Mouse (Mus musculus): Measurements from ENCODE around the gene Prrg4. TPM values are rescaled to one million over a fixed set of nuclear protein-coding genes. Genes with fewer than 3 reads are reported as not detected.
"Not testable (repeated sequence)": the region's sequence is repeated elsewhere in the genome, so short reads cannot be mapped to it uniquely, and the experiment has no call there.

Gene Prrg4
- polyA plus RNA-seq, 1 experiment from 2014 or later = 2.9 TPM

- H3K36me3 ChIP-seq (ENCODE audit: control insufficient read depth, insufficient read depth, low read length) = no peaks in the 10 kb centered on the region
- H3K27ac ChIP-seq (ENCODE audit: low read depth, low read length) = no peak overlapping the region
- H3K4me3 ChIP-seq (ENCODE audit: low read length) = peak overlapping the region; percentile 57
- H3K27me3 ChIP-seq (ENCODE audit: control insufficient read depth, insufficient read depth, low read length) = peaks cover 4% of the 10 kb centered on the region; the same call in 1 of the 2 replicates
- WGBS = 42% methylated on average over 16 of the region's 16 CpGs
- H3K9ac ChIP-seq (ENCODE audit: low read depth, low read length) = peak overlapping the region; percentile 60; the same call in 1 of the 2 replicates
- no peaks in the 10 kb centered on the region for H3K4me1 ChIP-seq (ENCODE audit: control insufficient read depth, insufficient read depth, low read length)
- H3K9me3 ChIP-seq (ENCODE audit: control insufficient read depth, low read length) = no peaks in the 10 kb centered on the region
- peak overlapping the region; percentile 99 for H3K4me2 ChIP-seq (replicated peaks; ENCODE audit: low read depth, low read length)
- no peak for ATAC-seq (ENCODE audit: low FRiP score, low TSS enrichment)
These were observed 1.2 kb downstream of the Prrg4 start for GRCm38 (mm10) chr2:104848235-104849161.

GRCm38 (mm10) chr2:104847645-104848044 lies 2.0 kb downstream of the Prrg4 start:
- Histone ChIP-seq H3K4me3 (ENCODE audit: low read length) (no peak overlapping the region), H3K27ac (ENCODE audit: low read depth, low read length) (no peak overlapping the region), H3K27me3 (ENCODE audit: control insufficient read depth, insufficient read depth, low read length) (peaks cover 4% of the 10 kb centered on the region; the same call in 1 of the 2 replicates), H3K9ac (ENCODE audit: low read depth, low read length) (no peak overlapping the region), H3K4me1 (ENCODE audit: control insufficient read depth, insufficient read depth, low read length) (no peaks in the 10 kb centered on the region), H3K4me2 (replicated peaks; ENCODE audit: low read depth, low read length) (no peak overlapping the region), H3K36me3 (ENCODE audit: control insufficient read depth, insufficient read depth, low read length) (no peaks in the 10 kb centered on the region), H3K9me3 (ENCODE audit: control insufficient read depth, low read length) (no peaks in the 10 kb centered on the region)
- WGBS = 50% methylated on average over 2 of the region's 2 CpGs
- ATAC-seq (ENCODE audit: low FRiP score, low TSS enrichment) = no peak

- Histone ChIP-seq H3K9ac (ENCODE audit: low read depth, low read length) (no peak overlapping the region), H3K9me3 (ENCODE audit: control insufficient read depth, low read length) (no peaks in the 10 kb centered on the region), H3K4me2 (replicated peaks; ENCODE audit: low read depth, low read length) (no peak overlapping the region), H3K4me1 (ENCODE audit: control insufficient read depth, insufficient read depth, low read length) (no peaks in the 10 kb centered on the region), H3K27me3 (ENCODE audit: control insufficient read depth, insufficient read depth, low read length) (peaks cover 4% of the 10 kb centered on the region; the same call in 1 of the 2 replicates), H3K36me3 (ENCODE audit: control insufficient read depth, insufficient read depth, low read length) (no peaks in the 10 kb centered on the region), H3K27ac (ENCODE audit: low read depth, low read length) (no peak overlapping the region), H3K4me3 (ENCODE audit: low read length) (no peak overlapping the region)
- 49% methylated on average over 4 of the region's 4 CpGs for WGBS
- ATAC-seq (ENCODE audit: low FRiP score, low TSS enrichment) = no peak
These were observed 2.9 kb downstream of the Prrg4 start for GRCm38 (mm10) chr2:104846638-104847414.

GRCm38 (mm10) chr2:104842559-104842958 lies 7.1 kb downstream of the Prrg4 start:
- H3K36me3 ChIP-seq (ENCODE audit: control insufficient read depth, insufficient read depth, low read length) = no peaks in the 10 kb centered on the region
- no peaks in the 10 kb centered on the region; the same call in 1 of the 2 replicates for H3K9me3 ChIP-seq (ENCODE audit: control insufficient read depth, low read length)
- ATAC-seq (ENCODE audit: low FRiP score, low TSS enrichment) = no peak
- no peak overlapping the region for H3K4me3 ChIP-seq (ENCODE audit: low read length)
- H3K9ac ChIP-seq (ENCODE audit: low read depth, low read length) = no peak overlapping the region
- H3K4me1 ChIP-seq (ENCODE audit: control insufficient read depth, insufficient read depth, low read length) = no peaks in the 10 kb centered on the region
- no peak overlapping the region for H3K4me2 ChIP-seq (replicated peaks; ENCODE audit: low read depth, low read length)
- H3K27ac ChIP-seq (ENCODE audit: low read depth, low read length) = no peak overlapping the region
- H3K27me3 ChIP-seq (ENCODE audit: control insufficient read depth, insufficient read depth, low read length) = no peaks in the 10 kb centered on the region

- Histone ChIP-seq H3K27ac (ENCODE audit: low read depth, low read length) (no peak overlapping the region), H3K4me3 (ENCODE audit: low read length) (no peak overlapping the region), H3K9me3 (ENCODE audit: control insufficient read depth, low read length) (no peaks in the 10 kb centered on the region; the same call in 1 of the 2 replicates), H3K4me1 (ENCODE audit: control insufficient read depth, insufficient read depth, low read length) (no peaks in the 10 kb centered on the region), H3K36me3 (ENCODE audit: control insufficient read depth, insufficient read depth, low read length) (no peaks in the 10 kb centered on the region), H3K9ac (ENCODE audit: low read depth, low read length) (no peak overlapping the region), H3K4me2 (replicated peaks; ENCODE audit: low read depth, low read length) (no peak overlapping the region), H3K27me3 (ENCODE audit: control insufficient read depth, insufficient read depth, low read length) (no peaks in the 10 kb centered on the region)
- WGBS = 86% methylated on average over 7 of the region's 7 CpGs
- no peak for ATAC-seq (ENCODE audit: low FRiP score, low TSS enrichment)
These were observed 7.9 kb downstream of the Prrg4 start for GRCm38 (mm10) chr2:104841736-104842135.

GRCm38 (mm10) chr2:104840974-104841373 lies 8.7 kb downstream of the Prrg4 start:
- H3K9ac ChIP-seq (ENCODE audit: low read depth, low read length) = no peak overlapping the region
- no peaks in the 10 kb centered on the region for H3K36me3 ChIP-seq (ENCODE audit: control insufficient read depth, insufficient read depth, low read length)
- H3K27ac ChIP-seq (ENCODE audit: low read depth, low read length) = no peak overlapping the region
- ATAC-seq (ENCODE audit: low FRiP score, low TSS enrichment) = no peak
- H3K27me3 ChIP-seq (ENCODE audit: control insufficient read depth, insufficient read depth, low read length) = no peaks in the 10 kb centered on the region
- no peaks in the 10 kb centered on the region; the same call in 1 of the 2 replicates for H3K9me3 ChIP-seq (ENCODE audit: control insufficient read depth, low read length)
- H3K4me1 ChIP-seq (ENCODE audit: control insufficient read depth, insufficient read depth, low read length) = no peaks in the 10 kb centered on the region
- H3K4me2 ChIP-seq (replicated peaks; ENCODE audit: low read depth, low read length) = no peak overlapping the region
- no peak overlapping the region for H3K4me3 ChIP-seq (ENCODE audit: low read length)

GRCm38 (mm10) chr2:104832486-104832885 lies 17.2 kb downstream of the Prrg4 start:
- H3K36me3 ChIP-seq (ENCODE audit: control insufficient read depth, insufficient read depth, low read length) = no peaks in the 10 kb centered on the region
- 78% methylated on average over 2 of the region's 2 CpGs for WGBS
- H3K4me1 ChIP-seq (ENCODE audit: control insufficient read depth, insufficient read depth, low read length) = no peaks in the 10 kb centered on the region
- no peak overlapping the region for H3K27ac ChIP-seq (ENCODE audit: low read depth, low read length)
- no peak overlapping the region for H3K4me3 ChIP-seq (ENCODE audit: low read length)
- H3K4me2 ChIP-seq (replicated peaks; ENCODE audit: low read depth, low read length) = no peak overlapping the region
- ATAC-seq (ENCODE audit: low FRiP score, low TSS enrichment) = no peak
- H3K27me3 ChIP-seq (ENCODE audit: control insufficient read depth, insufficient read depth, low read length) = no peaks in the 10 kb centered on the region
- no peaks in the 10 kb centered on the region for H3K9me3 ChIP-seq (ENCODE audit: control insufficient read depth, low read length)
- no peak overlapping the region for H3K9ac ChIP-seq (ENCODE audit: low read depth, low read length)

GRCm38 (mm10) chr2:104826191-104826590 lies 23.5 kb downstream of the Prrg4 start:
- Histone ChIP-seq H3K36me3 (ENCODE audit: control insufficient read depth, insufficient read depth, low read length) (no peaks in the 10 kb centered on the region), H3K27me3 (ENCODE audit: control insufficient read depth, insufficient read depth, low read length) (no peaks in the 10 kb centered on the region), H3K4me3 (ENCODE audit: low read length) (no peak overlapping the region), H3K4me2 (replicated peaks; ENCODE audit: low read depth, low read length) (no peak overlapping the region), H3K9me3 (ENCODE audit: control insufficient read depth, low read length) (no peaks in the 10 kb centered on the region), H3K9ac (ENCODE audit: low read depth, low read length) (no peak overlapping the region), H3K4me1 (ENCODE audit: control insufficient read depth, insufficient read depth, low read length) (no peaks in the 10 kb centered on the region), H3K27ac (ENCODE audit: low read depth, low read length) (no peak overlapping the region)
- ATAC-seq (ENCODE audit: low FRiP score, low TSS enrichment) = no peak
- 91% methylated on average over 4 of the region's 4 CpGs for WGBS

- not testable (repeated sequence) for ATAC-seq (ENCODE audit: low FRiP score, low TSS enrichment); H3K9me3 ChIP-seq (ENCODE audit: control insufficient read depth, low read length); H3K4me3 ChIP-seq (ENCODE audit: low read length); H3K9ac ChIP-seq (ENCODE audit: low read depth, low read length); H3K4me2 ChIP-seq (replicated peaks; ENCODE audit: low read depth, low read length); H3K27ac ChIP-seq (ENCODE audit: low read depth, low read length); H3K27me3 ChIP-seq (ENCODE audit: control insufficient read depth, insufficient read depth, low read length); H3K36me3 ChIP-seq (ENCODE audit: control insufficient read depth, insufficient read depth, low read length); H3K4me1 ChIP-seq (ENCODE audit: control insufficient read depth, insufficient read depth, low read length)
- 94% methylated on average over 3 of the region's 3 CpGs for WGBS
These were observed 30.9 kb downstream of the Prrg4 start for GRCm38 (mm10) chr2:104818763-104819162.

All from kidney, embryonic 14.5 days (tissue).